Mouse (Mus musculus) urinary bladder, postnatal 25 days (tissue): ENCODE measurements at regions not wholly inside any gene's neighbourhood (a gene's known extent, or its start where the extent isn't known, plus 50 kb on each side); places are given as distances from the start of the nearest gene placed in this dataset.
A peak's percentile ranks its signal among the peaks of the same experiment; 100 is the strongest.

ENCODE experiments used
- DNase-seq: peaks from one replicate; pipeline ENCODE4 v3.0.0; 2022; ENCODE audit warnings: low spot score

GRCm38 (mm10) chr19:60148313-60148965, 78.1 kb downstream of the Fam204a start:
- DNase-seq, result no peak

DNA sequence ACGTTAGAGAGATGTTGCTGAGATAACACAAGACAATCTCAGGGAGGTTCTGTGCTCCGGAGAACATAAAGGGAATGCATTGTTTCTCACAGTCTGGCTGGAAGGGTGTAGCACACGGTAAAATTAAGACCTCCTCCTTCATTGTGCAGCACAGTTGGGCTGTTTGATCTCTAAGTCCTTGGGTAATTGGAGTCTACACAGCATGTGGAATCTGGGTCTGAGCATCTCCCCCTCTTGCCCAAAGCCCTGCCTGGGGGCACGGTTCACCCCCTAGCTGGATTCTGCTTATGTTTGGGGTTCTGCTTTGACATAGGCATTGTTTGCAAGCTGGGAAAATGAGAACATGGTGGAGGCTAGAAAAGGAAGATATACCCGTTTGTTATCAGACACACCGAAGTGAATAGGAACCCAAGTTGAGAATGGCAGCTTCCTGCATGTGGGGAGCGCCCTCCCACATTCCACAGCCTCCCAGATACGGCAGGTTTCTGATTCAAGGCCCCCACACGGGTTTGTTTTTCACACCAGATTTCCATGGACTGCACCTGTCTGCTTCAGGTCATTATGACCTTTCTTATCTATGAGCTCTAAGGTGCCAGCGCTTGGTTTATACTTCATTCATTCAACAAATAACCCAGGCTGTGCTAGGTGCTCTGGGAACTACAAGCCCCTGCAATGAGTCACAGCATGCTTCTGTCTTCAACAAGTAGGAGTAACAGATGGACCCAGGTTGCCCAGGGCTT, 79.9 kb downstream of the Fam204a start:
- DNase-seq, result no peak

- no peak for DNase-seq
These were observed 81.3 kb downstream of the Fam204a start for GRCm38 (mm10) chr19:60145242-60145641.

DNA sequence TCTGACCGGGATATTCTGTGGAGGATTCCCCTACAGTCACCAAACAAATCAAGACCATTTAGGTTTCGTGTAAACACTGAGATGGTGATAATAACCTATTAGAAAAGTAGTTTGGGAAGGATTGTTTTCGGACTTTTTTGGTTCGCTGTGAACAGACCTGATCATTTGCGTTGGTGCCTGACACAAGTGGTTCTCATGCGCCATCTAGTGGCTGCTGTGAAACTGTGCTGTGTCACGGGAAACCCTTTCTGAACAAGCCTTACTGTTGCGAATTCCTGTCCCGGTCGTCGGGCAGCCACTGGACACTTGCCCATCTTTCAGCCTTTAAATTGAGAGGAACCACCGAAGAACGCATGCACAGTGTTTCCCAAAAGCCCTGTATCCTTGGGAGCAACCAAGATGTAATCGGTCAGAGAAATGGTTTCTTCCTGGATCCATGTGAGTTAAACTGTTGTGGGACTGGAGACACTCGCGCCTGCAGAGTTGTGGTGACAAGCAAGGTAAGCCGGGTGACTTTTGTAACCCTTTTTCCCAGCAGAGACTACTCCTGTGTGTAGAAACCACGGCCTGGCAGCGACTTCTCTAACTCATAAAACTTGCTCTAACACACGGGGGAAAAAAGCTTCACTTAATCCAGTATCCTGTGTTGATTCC, 82.0 kb downstream of the Fam204a start:
- DNase-seq, result peak; percentile 79

- peak; percentile 13 for DNase-seq
These were observed 87.6 kb downstream of the Fam204a start for GRCm38 (mm10) chr19:60138881-60139280.

DNA sequence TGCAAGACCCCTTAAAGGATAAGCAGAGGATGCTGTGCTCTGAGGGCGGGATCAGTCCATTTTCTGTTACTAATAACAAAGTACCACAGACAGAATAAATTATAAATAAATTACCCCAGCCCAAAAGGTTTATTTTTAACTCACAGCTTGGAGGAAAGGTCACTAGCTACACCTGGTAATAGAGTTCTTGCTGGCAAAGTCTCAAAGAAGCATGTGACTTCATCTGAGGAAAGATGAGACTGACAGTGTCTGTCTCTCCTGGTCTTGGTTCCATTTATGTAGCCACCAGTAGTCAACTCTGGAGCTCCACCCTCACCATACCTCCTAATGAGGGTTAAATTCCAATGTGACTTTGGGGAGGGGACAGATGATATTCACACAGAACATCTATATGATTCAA, 90.0 kb downstream of the Fam204a start:
- DNase-seq, result no peak

DNA sequence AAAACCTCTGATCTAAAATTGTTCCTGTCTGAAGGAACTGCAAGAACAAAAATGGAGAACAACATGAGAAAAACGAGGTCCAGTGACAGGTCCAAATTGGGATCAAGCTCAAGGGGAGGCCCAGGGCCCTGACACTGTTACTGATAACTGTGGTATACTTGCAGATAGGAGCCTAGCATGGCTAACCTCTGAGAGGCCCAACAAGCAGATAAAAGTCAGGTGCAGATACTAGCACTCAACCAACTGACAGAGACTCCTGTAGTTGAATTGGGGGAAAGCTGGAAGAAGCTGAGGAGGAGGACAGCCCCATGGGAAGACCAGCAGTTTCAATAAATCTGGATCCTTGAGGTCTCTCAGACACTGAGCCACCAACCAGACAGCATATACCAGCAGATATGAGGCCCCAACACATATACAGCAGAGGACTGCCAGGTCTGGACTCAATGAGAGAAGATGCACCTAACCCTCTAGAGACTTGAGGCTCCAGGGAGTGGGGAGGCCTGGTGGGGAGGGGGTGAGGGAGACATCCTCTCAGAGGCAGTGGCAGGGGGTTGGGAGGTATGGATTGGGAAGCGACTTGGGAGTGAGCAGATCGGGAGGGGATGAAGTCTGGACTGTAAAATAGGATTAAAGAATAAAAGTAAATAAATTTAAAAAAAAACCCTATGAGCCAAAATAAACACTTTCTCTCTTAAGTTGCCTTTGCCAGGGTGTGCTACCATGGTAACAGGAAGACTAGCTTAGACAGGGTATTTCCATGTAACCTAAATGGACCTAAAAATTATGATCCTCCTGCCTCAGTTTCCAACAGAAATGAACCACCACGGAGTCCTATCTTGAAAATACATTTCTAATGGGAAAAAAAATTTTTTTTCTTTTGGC, 91.8 kb downstream of the Fam204a start:
- no peak for DNase-seq

DNA sequence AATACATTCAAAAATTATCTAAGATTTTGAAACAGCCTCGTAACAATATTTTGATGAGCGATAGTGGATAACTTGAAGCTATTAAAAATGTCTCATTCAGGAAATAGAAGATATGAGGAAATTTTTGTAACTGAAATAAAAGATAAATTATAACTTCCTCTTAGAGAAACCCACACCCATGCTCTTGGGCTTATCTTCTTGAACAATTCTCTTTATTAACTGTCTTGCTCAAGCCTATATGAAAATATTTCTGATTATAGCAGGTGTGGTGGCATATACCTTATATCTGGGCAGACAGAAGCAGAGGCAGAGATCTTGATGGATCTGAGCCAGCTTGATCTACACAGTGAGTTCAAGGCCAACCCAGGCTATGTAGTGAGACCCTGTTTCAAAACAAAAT, 96.9 kb downstream of the Fam204a start:
- DNase-seq, result no peak

DNA sequence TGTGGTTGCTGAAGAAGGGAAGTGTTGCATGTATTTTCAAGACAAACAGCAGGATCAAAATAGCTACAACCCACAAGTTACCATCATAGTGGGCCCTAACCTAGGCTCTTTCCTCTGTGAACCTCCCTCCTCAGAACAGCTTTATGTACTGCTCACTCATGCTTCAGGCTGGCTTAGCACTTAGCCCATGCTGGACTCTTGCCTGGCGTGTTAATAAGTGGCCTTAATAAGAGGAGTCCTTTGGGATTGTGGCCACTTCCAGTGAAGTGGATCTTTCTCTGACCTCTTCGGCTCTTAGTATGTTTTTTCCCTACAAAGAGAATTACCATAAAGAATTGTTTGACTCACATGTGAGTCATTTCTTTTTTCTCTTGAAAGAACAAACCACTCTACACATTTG, 101.9 kb downstream of the Fam204a start:
- no peak for DNase-seq

DNA sequence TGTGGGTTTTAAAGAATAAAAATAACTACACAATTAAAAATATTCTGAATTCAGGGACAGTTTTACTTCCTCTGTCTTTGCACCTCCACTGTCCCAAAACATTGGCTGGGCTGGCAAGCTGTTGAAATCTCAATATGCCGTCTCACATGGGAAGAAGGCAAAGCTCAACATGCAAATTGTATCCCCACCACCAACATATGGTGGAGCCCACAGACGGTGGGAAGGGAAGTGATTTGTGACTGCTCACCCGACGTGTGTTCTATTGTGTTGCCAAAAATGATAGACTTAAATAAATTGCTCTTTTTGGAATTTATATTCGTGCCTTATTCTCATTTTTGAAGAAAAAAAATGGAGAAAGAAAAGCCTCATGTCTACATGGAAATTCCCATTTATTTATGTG, 105.6 kb downstream of the Fam204a start:
- DNase-seq, result no peak

DNA sequence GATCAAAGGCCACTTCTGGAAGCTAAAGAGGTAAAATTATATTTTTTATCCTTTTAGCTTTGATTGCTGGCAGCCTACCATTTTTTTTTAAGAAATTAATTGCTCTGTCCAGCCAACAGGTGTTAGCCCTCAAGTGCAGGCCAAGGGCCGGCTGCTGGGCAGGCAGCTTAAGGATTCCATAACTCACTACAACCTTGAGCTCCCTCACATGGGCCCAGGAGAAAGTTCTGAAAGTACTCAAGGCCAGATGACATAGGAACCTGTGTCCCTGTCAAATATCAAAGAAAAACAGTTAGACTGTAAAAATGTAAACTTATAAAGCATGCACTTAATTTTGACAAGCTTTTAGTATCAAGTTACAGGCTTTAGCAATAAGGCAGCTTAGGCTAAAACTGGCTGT, 107.5 kb downstream of the Fam204a start:
- no peak for DNase-seq

GRCm38 (mm10) chr19:60113666-60114388, 112.7 kb downstream of the Fam204a start:
- no peak for DNase-seq

DNA sequence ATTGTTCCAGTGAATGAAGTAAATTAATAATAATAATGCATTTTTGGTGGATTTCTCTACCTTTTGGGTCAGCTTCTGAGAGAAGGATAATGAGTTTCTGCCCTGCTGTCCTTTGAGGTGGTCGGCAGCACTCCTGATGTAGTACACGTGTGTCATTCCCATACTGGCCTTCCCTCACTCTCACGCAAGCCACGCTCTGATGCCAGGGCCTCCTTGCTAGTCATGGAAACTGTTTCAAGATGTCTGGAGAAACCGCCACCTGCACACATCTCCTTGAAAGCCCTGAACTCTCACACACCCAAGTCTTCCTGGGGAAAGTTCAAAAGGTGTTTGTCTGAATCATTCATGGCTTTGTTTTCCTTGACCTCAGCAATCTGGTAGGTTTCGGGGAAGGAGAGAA, 116.2 kb downstream of the Fam204a start:
- no peak for DNase-seq

DNA sequence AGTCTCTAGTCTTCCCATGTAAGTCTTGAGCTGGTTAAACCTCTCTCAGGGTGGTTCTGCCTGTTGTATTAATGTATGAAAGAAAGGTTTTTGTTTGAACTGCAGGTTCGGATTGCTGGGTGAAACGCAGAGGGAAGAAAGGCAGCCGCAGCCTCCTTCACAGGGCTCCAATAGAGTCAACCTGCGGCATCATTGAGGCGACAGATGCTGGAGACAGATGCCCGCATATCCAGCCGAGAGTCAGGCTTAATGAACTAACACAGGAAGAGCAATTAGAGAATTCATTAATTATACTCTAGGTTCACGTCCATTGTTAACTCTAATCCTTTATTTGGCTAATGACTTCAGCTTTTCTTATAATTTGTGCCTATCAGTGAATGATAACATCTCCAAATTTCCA, 117.0 kb downstream of the Fam204a start:
- DNase-seq, result no peak

GRCm38 (mm10) chr19:60097915-60098314, 128.6 kb downstream of the Fam204a start:
- DNase-seq, result no peak

- DNase-seq, result no peak
These were observed 131.5 kb upstream of the Rab11fip2 start for GRCm38 (mm10) chr19:60074986-60075385.

DNA sequence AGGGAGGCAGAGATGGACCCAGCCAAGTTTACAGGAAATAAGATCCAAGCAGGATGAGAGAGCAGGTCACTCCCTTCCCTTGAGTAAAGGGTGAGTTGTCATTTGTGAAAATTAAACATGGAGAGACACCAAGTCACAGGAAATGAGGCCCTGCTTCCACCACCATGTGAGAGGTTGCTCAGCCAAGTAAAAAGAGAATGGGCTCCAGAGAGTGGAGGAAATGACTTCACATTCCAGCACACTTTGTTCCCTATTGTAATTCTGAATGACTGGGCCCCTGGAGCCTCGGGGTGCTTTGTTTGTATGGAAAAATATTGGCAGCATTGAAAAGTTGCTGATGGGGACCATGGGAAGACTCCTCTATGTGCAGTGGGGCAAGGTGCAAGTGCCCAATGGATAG, 129.9 kb upstream of the Rab11fip2 start:
- no peak for DNase-seq

DNA sequence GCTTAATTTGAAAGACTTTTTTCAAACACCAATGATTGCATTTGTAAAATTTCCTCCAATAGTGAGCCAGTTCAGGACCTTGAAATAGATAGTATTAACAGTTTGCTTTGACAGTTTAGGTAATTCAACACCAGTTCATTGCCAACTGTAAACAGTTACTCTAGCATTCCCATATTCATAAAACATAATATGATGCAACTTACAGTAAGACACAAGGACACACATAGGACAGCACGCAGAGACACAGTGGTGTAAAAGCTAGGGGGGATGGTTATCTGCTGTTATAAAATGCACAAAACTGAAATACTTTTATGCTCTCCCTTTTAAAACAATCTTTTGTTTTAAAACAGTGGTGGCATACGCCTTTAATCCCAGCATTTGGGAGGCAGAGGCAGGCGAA, 122.7 kb upstream of the Rab11fip2 start:
- no peak for DNase-seq

- DNase-seq, result no peak
These were observed 111.8 kb upstream of the Rab11fip2 start for GRCm38 (mm10) chr19:60055121-60055874.

DNA sequence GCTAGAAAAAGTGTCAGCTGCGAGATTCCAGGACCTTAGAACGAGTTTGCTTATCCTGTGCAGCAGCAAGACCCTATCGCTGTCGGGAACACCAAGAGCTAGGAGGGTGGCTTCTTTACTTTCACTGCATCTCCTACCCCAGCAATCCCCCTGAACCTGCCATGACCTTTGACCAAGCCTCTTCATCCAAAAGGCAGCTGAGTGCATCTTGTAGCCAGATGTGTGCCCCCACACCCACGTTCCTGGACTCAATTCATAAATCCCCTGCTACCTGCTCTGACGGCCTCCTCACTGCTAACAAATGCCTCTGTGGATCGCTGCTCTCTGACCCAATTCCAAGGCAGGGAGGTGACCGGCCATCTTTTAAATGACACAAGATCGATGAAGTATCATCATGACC, 107.7 kb upstream of the Rab11fip2 start:
- no peak for DNase-seq

- no peak for DNase-seq
These were observed 97.3 kb upstream of the Rab11fip2 start for GRCm38 (mm10) chr19:60040721-60041120.
